Mouse (Mus musculus): Measurements from ENCODE around the gene Ppp1r12c.

DNA sequence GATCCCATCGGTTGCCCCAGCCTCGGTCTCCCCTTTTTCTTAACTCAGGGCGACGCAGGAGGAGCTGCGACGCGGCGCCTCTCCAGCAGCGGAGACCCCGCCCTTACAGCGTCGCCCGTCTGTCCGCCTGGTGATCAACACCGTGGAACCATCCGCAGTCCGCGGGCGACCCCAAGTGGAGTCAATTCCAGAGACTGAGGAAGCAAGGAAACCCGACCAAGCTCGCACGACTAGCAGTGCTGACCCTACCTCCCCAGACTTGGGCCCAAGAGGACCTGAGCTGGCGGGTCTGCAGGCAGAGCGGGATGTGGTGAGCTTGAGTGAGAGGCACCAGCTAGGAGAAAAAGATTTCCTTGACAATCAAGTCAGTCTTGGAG is 30.3 kb downstream of the Ppp1r12c start:
- no peak for TF ChIP-seq MAZ (IDR thresholded peaks at IDR 0.05; ENCODE audit: low read depth, low read length)
- no peak for TF ChIP-seq CTCF (conservative IDR thresholded peaks at IDR 0.05 in 1 of 2, IDR thresholded peaks at IDR 0.05 in 1 of 2; ENCODE audit: low read depth in 2 of 2, low read length in 2 of 2)
- no peak for TF ChIP-seq MYC (IDR thresholded peaks at IDR 0.05; ENCODE audit: low read depth, low read length)
- TF ChIP-seq ZNF384 (IDR thresholded peaks at IDR 0.05; ENCODE audit: low read depth, low read length), result no peak
- no peak for TF ChIP-seq MAX (IDR thresholded peaks at IDR 0.05; ENCODE audit: low read length)
- TF ChIP-seq E2F4 (IDR thresholded peaks at IDR 0.05; ENCODE audit: insufficient replicate concordance, low read depth, low read length), result no peak
- TF ChIP-seq CHD1 (IDR thresholded peaks at IDR 0.05; ENCODE audit: low read depth, low read length), result no peak
- no peak for TF ChIP-seq CHD2 (IDR thresholded peaks at IDR 0.05; ENCODE audit: low read length)
- no peak for TF ChIP-seq JUN (IDR thresholded peaks at IDR 0.05; ENCODE audit: insufficient read depth, low read depth, low read length)
- TF ChIP-seq SMC3 (IDR thresholded peaks at IDR 0.05; ENCODE audit: low read depth, low read length), result no peak
- no peak for TF ChIP-seq POLR2A (IDR thresholded peaks at IDR 0.05; ENCODE audit: low read depth, low read length)
- no peak for TF ChIP-seq HCFC1 (IDR thresholded peaks at IDR 0.05; ENCODE audit: low read depth, low read length)
- TF ChIP-seq IRF4 (IDR thresholded peaks at IDR 0.05; ENCODE audit: low read depth, low read length), result no peak
